Mouse (Mus musculus) liver, embryonic 15.5 days (tissue): ENCODE results near the gene Ptbp3. TPM values are rescaled to one million over a fixed set of nuclear protein-coding genes. Genes with fewer than 3 reads are reported as not detected.
A peak's percentile ranks its signal among the peaks of the same experiment; 100 is the strongest.

Experiments used
- ATAC-seq: fragments of 200-750 bp; cut with Nextera tagmentation; 2 replicates; pipeline ENCODE4 v1.8.0; 2017; ENCODE audit warnings: moderate number of reproducible peaks, mild to moderate bottlenecking, moderate library complexity; ENCODE audit not compliant: insufficient read depth
- H3K27ac ChIP-seq: fragments of 300-500 bp; sonication (generic); replicated peaks from 2 replicates; pipeline ENCODE4 v1.5.1; 2015; ENCODE audit warnings: mild to moderate bottlenecking, inconsistent platforms
- H3K27me3 ChIP-seq: fragments of 300-500 bp; sonication (generic); 2 replicates; pipeline ENCODE4 v1.6.1; 2015; ENCODE audit warnings: mild to moderate bottlenecking, inconsistent platforms
- H3K36me3 ChIP-seq: fragments of 300-500 bp; sonication (generic); replicated peaks from 2 replicates; pipeline ENCODE4 v1.6.1; 2015; ENCODE audit warnings: moderate library complexity, mild to moderate bottlenecking, inconsistent platforms
- H3K4me1 ChIP-seq: fragments of 300-500 bp; sonication (generic); replicated peaks from 2 replicates; pipeline ENCODE4 v1.6.1; 2015; ENCODE audit warnings: inconsistent platforms
- H3K4me2 ChIP-seq: fragments of 300-500 bp; sonication (generic); 2 replicates; pipeline ENCODE4 v1.6.1; 2015; ENCODE audit warnings: moderate library complexity, mild to moderate bottlenecking, inconsistent platforms
- H3K4me3 ChIP-seq: fragments of 300-500 bp; sonication (generic); replicated peaks from 2 replicates; pipeline ENCODE4 v1.5.1; 2015; ENCODE audit warnings: mild to moderate bottlenecking, inconsistent platforms
- H3K9ac ChIP-seq: fragments of 300-500 bp; sonication (generic); 2 replicates; pipeline ENCODE4 v1.6.1; 2015; ENCODE audit warnings: moderate library complexity, mild to moderate bottlenecking, inconsistent platforms
- H3K9me3 ChIP-seq: fragments of 300-500 bp; sonication (generic); replicated peaks from 2 replicates; pipeline ENCODE4 v1.6.1; 2016; ENCODE audit warnings: inconsistent platforms
- WGBS: fragments of 180-500 bp; shearing (Covaris S2); methylation state at CpG from one replicate; pipeline ENCODE4 v1.1.7; 2015; ENCODE audit warnings: mixed read lengths; ENCODE audit not compliant: insufficient replicate concordance; 5-methylcytosine and 5-hydroxymethylcytosine counted together
- polyA plus RNA-seq: library from polyadenylated mRNA; unstranded; fragments of >200 nt; fragmentation: Nextera tagmentation; extraction: Ambion mirVana; gene quantifications from 2 replicates; pipeline ENCODE4 v1.2.1, GENCODE M21; 2015

The Ptbp3 gene
- polyA plus RNA-seq = 50.5 and 60.6 TPM in 2 replicates

DNA sequence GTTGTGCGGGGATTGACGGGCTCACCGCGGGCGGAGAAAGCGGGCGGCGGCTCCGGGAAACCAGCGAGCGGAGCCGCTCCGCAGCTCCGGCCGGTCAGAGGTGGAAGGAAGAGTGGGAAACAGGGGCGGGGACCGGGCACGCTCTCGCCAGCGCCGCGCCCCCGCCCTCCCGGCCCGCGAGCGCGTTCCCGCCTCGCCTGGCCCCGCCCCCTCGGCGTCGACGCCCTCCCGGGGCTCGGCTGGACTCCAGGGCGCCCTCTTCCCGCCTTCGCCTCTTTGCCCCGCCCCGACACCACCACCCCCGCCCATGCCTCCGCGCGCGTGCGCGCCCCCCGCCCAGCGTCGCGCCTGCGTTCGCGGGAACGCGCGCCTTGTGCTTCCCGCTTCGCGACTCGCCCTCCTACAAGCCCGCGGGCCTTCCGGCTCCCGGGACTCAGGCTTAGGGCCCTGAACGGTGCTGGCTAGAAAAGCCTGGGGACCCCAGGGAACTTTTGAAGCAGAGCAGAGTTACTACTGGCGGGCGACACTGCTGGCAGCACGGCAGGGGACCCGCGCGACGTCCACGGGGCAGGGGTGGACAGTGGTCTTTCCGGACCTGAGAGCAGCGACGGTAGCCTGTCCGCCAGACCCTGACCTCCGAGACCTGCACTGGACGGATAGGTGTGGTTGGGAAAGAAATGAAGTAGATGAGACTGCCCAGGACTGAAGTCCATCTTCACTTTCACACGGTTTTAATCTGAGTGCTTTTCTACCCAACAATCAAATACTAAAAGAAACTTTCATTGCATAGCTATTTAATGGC lies at the start of gene Ptbp3:
Gene Ptbp3, minus strand, starts transcription at position 190 of the 802 bp plus-strand sequence.
- Histone ChIP-seq H3K9ac (peak within 1 kb of the TSS; percentile 100), H3K36me3 (no peaks in the 10 kb centered on the region), H3K4me1 (peaks cover 51% of the 10 kb centered on the region), H3K4me2 (peak within 1 kb of the TSS; percentile 96), H3K27ac (peak within 1 kb of the TSS; percentile 100), H3K9me3 (no peaks in the 10 kb centered on the region), H3K4me3 (peak within 1 kb of the TSS; percentile 99), H3K27me3 (no peaks in the 10 kb centered on the region)
- WGBS = under 1% methylated on average over 78 of the region's 83 CpGs
- ATAC-seq = peak; percentile 89

DNA sequence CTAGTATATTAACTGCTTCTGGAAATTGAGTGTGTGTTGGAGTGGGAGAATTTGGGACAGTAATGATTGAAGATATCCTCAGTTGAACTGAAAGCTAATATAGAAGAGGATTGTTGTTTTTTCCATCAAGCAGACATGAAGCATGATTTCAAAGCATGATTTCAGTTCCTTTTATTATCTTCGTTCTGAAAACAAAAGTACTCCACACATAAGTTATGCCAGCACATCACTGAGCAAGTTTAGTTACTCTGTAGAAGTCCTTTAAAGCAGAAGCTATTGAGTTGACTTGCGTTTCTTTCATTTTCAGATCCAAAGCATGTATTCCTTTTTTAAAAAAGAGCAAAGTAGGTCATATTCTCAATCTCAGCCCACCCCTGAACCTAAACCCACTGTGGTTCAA lies 47.4 kb upstream of the Ptbp3 start:
- H3K4me2 ChIP-seq = no peak overlapping the region
- no peaks in the 10 kb centered on the region for H3K9me3 ChIP-seq
- no peak overlapping the region for H3K9ac ChIP-seq
- no peak for ATAC-seq
- H3K27me3 ChIP-seq = no peaks in the 10 kb centered on the region
- no peaks in the 10 kb centered on the region for H3K4me1 ChIP-seq
- no peaks in the 10 kb centered on the region for H3K36me3 ChIP-seq
- H3K27ac ChIP-seq = no peak overlapping the region
- WGBS = 72% methylated on average over 2 of the region's 2 CpGs
- H3K4me3 ChIP-seq = no peak overlapping the region

- no peak overlapping the region for H3K9ac ChIP-seq
- H3K4me3 ChIP-seq = no peak overlapping the region
- no peak for ATAC-seq
- no peak overlapping the region for H3K4me2 ChIP-seq
- WGBS = 52% methylated on average over 2 of the region's 2 CpGs
- H3K9me3 ChIP-seq = no peaks in the 10 kb centered on the region
- H3K4me1 ChIP-seq = 0 out of 2 replicates have a peak, but pooled peaks cover 3% of the 10 kb centered on the region
- H3K27me3 ChIP-seq = no peaks in the 10 kb centered on the region
- H3K27ac ChIP-seq = no peak overlapping the region
- H3K36me3 ChIP-seq = no peaks in the 10 kb centered on the region
Observed at GRCm38 (mm10) chr4:59594614-59595013, 45.5 kb upstream of the Ptbp3 start.

DNA sequence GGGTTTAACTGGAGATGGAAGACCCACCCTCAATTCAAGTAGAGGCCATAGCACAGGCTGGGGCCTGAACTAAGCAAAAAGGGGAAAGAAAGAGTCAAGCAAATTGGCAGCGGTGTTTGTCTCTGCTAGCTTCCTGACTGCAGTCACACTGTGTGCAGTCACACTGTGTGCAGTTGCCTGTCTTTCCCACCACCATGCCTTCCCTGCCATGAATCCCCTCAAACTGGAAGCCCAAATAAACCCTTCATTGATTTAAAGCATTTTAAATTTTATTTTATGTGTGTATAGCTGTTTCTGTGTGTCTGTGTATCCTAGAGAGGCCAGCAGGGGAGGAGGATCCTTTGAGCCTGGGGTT lies 38.7 kb upstream of the Ptbp3 start:
- H3K9me3 ChIP-seq = no peaks in the 10 kb centered on the region
- H3K27me3 ChIP-seq = no peaks in the 10 kb centered on the region
- 89% methylated on average over 1 of the region's 1 CpGs for WGBS
- H3K9ac ChIP-seq = no peak overlapping the region
- H3K4me2 ChIP-seq = no peak overlapping the region
- H3K4me1 ChIP-seq = peaks cover 8% of the 10 kb centered on the region
- ATAC-seq = no peak
- no peaks in the 10 kb centered on the region for H3K36me3 ChIP-seq
- H3K27ac ChIP-seq = no peak overlapping the region
- no peak overlapping the region for H3K4me3 ChIP-seq

DNA sequence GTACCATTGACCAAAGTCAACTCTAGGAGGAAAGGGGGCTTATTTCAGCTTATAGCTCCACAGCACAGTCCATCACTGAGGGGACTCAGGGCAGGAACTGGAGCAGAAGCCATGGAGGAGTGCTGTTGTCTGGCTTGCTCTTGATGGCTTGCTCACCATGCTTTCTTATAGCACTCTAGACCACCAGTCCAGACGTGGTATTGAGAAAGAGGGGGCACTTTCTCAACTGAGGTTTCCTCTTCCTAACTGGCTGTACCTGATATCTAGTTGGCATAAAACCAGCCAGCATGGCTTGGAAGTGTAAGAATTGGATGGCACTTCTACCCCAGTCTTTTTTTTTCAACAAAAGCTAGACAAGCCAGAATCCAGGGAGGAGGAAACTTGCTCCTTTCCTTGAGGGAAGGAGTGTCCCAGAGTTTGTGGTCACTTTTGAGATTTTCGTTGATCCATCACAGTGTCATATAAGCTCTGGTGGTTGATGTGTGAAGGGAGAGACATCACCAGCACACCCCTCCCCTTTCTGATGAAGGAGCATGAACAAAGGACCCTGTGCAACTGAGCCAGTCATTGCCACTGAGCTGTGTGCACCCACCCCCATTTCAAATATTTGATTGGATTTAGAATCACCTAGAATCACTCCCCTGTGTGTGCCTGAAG lies 38.2 kb upstream of the Ptbp3 start:
- H3K4me1 ChIP-seq = peaks cover 12% of the 10 kb centered on the region
- H3K27ac ChIP-seq = no peak overlapping the region
- H3K36me3 ChIP-seq = no peaks in the 10 kb centered on the region
- no peak overlapping the region for H3K4me2 ChIP-seq
- H3K4me3 ChIP-seq = no peak overlapping the region
- H3K9ac ChIP-seq = no peak overlapping the region
- no peaks in the 10 kb centered on the region for H3K27me3 ChIP-seq
- 36% methylated on average over 2 of the region's 2 CpGs for WGBS
- no peaks in the 10 kb centered on the region for H3K9me3 ChIP-seq
- ATAC-seq = no peak

GRCm38 (mm10) chr4:59585097-59585496 lies 35.9 kb upstream of the Ptbp3 start:
- Histone ChIP-seq H3K4me2 (no peak overlapping the region), H3K9ac (no peak overlapping the region), H3K27me3 (no peaks in the 10 kb centered on the region), H3K4me1 (peaks cover 25% of the 10 kb centered on the region), H3K4me3 (no peak overlapping the region), H3K27ac (no peak overlapping the region), H3K36me3 (no peaks in the 10 kb centered on the region), H3K9me3 (no peaks in the 10 kb centered on the region)
- ATAC-seq = no peak
- 74% methylated on average over 5 of the region's 5 CpGs for WGBS

GRCm38 (mm10) chr4:59582186-59582585 lies 33.0 kb upstream of the Ptbp3 start:
- 31% methylated on average over 6 of the region's 6 CpGs for WGBS
- no peak for ATAC-seq
- H3K27ac ChIP-seq = peak overlapping the region; percentile 86
- H3K4me1 ChIP-seq = peaks cover 26% of the 10 kb centered on the region
- H3K4me2 ChIP-seq = peak overlapping the region; percentile 94
- peak overlapping the region; percentile 47; the same call in 1 of the 2 replicates for H3K9ac ChIP-seq
- no peaks in the 10 kb centered on the region for H3K27me3 ChIP-seq
- no peaks in the 10 kb centered on the region for H3K9me3 ChIP-seq
- peak overlapping the region; percentile 83 for H3K4me3 ChIP-seq
- no peaks in the 10 kb centered on the region for H3K36me3 ChIP-seq

DNA sequence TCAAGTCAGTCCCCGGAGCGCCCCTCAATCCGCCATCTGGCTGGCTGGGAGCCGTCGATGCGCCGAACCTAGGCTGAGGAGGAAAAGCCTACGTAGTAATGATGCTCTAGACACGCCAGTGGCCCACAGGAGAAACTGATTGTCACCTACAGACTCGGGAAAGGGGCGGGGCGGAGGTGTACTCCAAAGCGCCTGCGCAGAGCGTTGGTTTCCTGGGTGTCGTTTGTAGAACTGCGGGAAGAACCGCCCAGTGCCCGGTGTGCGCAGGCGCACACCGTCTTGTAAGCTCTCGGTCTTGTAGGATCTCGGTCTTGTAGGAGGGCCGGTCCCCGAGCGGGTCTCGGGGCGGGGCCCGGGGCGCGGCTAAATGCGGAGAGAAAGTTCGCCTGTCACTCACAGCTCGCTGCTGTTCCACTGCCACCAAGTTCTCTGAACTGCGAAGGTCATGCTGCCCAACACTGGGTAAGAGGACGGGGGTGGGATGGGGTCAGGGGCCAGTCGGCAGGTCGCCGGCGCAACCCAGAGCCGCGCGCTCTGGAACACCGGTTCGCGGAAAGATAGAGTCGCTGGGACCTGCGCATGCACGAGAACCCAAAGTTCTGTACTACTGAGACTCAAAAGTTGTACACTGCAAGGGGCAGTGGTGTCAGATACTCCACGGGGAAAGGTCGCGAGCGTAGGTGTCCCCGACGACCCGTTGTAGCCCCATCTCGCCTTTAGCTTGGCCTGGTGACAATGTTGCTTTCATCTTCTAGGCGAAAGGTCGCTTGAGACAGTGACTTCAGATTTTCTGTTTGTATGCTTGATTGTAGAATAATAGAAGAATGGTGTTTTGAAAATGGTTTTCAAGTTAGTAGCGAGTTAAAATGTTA lies 32.4 kb upstream of the Ptbp3 start, which contains the start of gene Hsdl2:
Gene Hsdl2, plus strand, starts transcription at position 250 of the 872 bp plus-strand sequence.
- peak within 1 kb of the TSS; percentile 83 for H3K9ac ChIP-seq
- H3K27ac ChIP-seq = peak within 1 kb of the TSS; percentile 89
- ATAC-seq = peak; percentile 96
- H3K27me3 ChIP-seq = no peaks in the 10 kb centered on the region
- peaks cover 26% of the 10 kb centered on the region for H3K4me1 ChIP-seq
- H3K4me3 ChIP-seq = peak within 1 kb of the TSS; percentile 83
- H3K4me2 ChIP-seq = peak within 1 kb of the TSS; percentile 94
- under 1% methylated on average over 61 of the region's 61 CpGs for WGBS
- no peaks in the 10 kb centered on the region for H3K36me3 ChIP-seq
- H3K9me3 ChIP-seq = no peaks in the 10 kb centered on the region

- H3K4me1 ChIP-seq = peaks cover 26% of the 10 kb centered on the region
- H3K27ac ChIP-seq = peak overlapping the region; percentile 89
- H3K27me3 ChIP-seq = no peaks in the 10 kb centered on the region
- peak overlapping the region; percentile 94 for H3K4me2 ChIP-seq
- peak overlapping the region; percentile 65 for H3K9ac ChIP-seq
- H3K4me3 ChIP-seq = peak overlapping the region; percentile 83
- H3K9me3 ChIP-seq = no peaks in the 10 kb centered on the region
- WGBS = 1% methylated on average over 23 of the region's 23 CpGs
- ATAC-seq = no peak; the same call in 1 of the 2 replicates
- H3K36me3 ChIP-seq = no peaks in the 10 kb centered on the region
Observed at GRCm38 (mm10) chr4:59580495-59581281, 31.5 kb upstream of the Ptbp3 start.

DNA sequence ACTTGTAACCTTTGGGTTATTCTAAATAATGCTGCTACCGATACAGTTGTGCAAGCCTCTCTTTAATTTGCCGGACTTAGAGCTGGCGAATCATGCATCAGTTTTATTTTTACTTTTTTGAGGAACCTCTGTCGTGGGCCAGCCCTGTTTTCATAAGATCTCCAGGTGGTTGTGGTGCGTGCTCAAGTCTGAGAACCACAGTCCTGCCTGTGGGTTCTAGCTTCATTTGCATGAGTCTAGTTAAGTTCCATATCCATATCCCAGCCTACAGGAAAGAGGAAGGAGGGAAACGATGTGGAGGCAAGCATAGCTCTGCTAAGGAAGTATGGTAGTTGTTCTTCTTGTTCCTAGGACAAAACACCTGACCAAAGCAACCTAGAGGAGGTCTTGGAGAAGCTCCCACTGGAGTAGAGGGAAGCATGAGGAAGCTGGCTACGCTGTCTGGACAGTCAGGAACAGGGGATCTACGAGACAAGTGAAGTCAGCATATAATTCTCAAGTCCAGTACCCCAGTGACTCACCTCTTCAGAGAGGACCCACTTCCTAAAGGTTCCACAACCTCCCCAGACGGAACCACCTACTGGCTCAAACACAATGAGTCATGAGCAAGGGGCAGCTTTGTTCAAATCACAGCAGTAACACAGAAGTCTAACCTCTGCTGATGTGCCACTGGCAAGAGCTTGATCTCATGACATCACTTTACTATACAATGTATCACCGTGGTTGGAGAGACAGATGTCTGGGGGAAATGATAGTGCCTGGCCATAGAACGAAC lies 26.2 kb upstream of the Ptbp3 start:
- no peak overlapping the region for H3K4me3 ChIP-seq
- no peaks in the 10 kb centered on the region for H3K27me3 ChIP-seq
- no peak overlapping the region for H3K27ac ChIP-seq
- H3K4me1 ChIP-seq = peaks cover 14% of the 10 kb centered on the region
- no peaks in the 10 kb centered on the region for H3K36me3 ChIP-seq
- no peaks in the 10 kb centered on the region for H3K9me3 ChIP-seq
- 57% methylated on average over 11 of the region's 11 CpGs for WGBS
- ATAC-seq = no peak
- no peak overlapping the region for H3K9ac ChIP-seq
- H3K4me2 ChIP-seq = no peak overlapping the region
